Mouse (Mus musculus): ENCODE measurements around the gene Hoxd9.

DNA sequence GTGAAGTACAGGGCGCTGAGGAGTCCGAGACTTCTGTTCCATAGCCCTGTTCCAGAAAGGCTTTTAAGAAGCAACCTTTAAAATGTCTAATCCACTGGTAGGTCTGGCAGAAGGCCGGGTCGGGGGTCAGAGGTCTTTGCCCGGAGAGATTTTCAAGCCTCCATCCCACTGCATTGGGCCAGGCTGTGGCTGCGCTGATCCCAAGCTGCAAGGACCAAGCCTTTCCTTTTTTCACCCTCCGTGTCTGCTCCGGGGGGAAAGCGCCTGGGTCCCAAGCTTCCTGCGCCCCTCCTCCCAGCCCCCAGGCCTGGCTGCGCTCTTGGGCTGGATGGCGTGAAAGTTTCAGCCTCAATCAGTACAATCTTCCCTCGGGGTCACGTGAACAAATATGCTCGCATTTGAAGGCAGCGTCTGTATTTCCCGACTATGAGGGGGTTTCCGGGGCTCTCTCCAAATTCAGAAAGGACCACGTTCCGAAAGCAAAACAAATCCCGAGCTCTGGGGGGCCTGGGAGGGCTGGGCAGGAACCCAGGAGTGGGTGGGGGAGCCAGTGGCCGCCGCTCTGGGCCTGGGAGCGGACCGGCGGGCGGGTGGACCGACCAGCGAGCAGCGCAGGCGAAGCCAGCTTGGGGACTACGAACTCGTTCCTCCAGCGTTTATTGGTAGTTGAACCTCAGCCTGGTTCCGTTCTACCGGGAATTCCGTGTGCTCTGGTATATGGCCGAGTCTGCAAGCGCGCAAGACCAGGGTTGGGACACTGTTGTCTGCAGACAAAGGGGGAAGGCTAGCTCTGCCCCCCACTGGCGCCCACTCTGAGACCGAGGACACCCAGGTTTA lies 38.5 kb downstream of the Hoxd9 start:
- no peak for TF ChIP-seq CTCF (IDR thresholded peaks at IDR 0.05; ENCODE audit: low read depth, low read length)
- TF ChIP-seq POLR2A (IDR thresholded peaks at IDR 0.05; ENCODE audit: insufficient read depth, low read length), result no peak

Data from ES-Bruce4 (cell line).